26 mouse cellular contexts compared by ENCODE assay signal in the genomic region with DNA sequence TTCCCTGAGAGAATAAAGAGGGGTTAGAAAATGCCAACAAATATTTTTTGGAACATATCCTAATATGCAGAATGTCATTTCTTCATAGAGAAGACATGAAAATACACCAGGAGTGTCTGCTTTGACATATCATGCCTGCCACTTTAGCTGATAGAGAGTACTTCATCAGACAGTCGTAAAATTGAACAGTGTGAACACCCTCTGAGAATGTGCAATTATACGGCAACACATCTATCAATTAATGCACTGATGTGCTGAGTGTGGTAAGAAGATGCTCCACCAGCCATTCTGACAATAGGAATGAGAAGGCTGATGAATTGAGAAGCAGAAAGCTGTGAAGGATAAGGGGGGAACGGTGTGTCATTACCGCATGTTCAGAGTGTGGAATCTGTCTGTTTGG.
"Had no signal": no experiment of that assay in that cellular context is flagged by ENCODE, and none has a peak within 500 bp of the region (broad histone marks: within the 10 kb centered on the region; RNA-seq: fewer than 3 reads in every experiment).

No protein-coding gene starts in this region.

- H3K36me3 ChIP-seq: embryonic facial prominence, embryonic 10.5 days; embryonic facial prominence, embryonic 12.5 days; embryonic facial prominence, embryonic 13.5 days; embryonic facial prominence, embryonic 15.5 days; forebrain, embryonic 10.5 days; forebrain, embryonic 12.5 days; forebrain, embryonic 15.5 days; heart, embryonic 10.5 days had no signal

- H3K4me1 ChIP-seq: embryonic facial prominence, embryonic 10.5 days; embryonic facial prominence, embryonic 12.5 days; embryonic facial prominence, embryonic 13.5 days; embryonic facial prominence, embryonic 15.5 days; forebrain, embryonic 10.5 days; forebrain, embryonic 12.5 days; forebrain, embryonic 15.5 days; heart, embryonic 10.5 days had no signal

- H3K9ac ChIP-seq: embryonic facial prominence, embryonic 12.5 days; embryonic facial prominence, embryonic 13.5 days; embryonic facial prominence, embryonic 15.5 days; forebrain, embryonic 12.5 days; forebrain, embryonic 15.5 days had no signal

- H3K27ac ChIP-seq: embryonic facial prominence, embryonic 10.5 days; embryonic facial prominence, embryonic 12.5 days; embryonic facial prominence, embryonic 13.5 days; embryonic facial prominence, embryonic 15.5 days; forebrain, embryonic 10.5 days; forebrain, embryonic 12.5 days; forebrain, embryonic 15.5 days; gastrocnemius, adult 2 months; heart, adult 2 months; heart, embryonic 10.5 days had no signal

- H3K4me3 ChIP-seq: embryonic facial prominence, embryonic 10.5 days; embryonic facial prominence, embryonic 12.5 days; embryonic facial prominence, embryonic 13.5 days; embryonic facial prominence, embryonic 15.5 days; erythroblast, embryonic 14.5 days; forebrain, embryonic 10.5 days; forebrain, embryonic 12.5 days; forebrain, embryonic 15.5 days; gastrocnemius, adult 2 months; heart, adult 2 months; heart, embryonic 10.5 days had no signal

- DNase-seq: cerebellum, adult 2 months; cerebellum, adult 8-10 months; cerebellum, adult 9-10 months; cerebellum, adult 9-11 months; cerebellum, postnatal 10 days; cerebellum, postnatal 14 days; cerebellum, postnatal 25 days; cerebellum, postnatal 36 days; embryo, embryonic 11 days; gastrocnemius, adult 2 months; gastrocnemius, postnatal 10 days; gastrocnemius, postnatal 14 days; gastrocnemius, postnatal 25 days; gastrocnemius, postnatal 36 days; heart, adult 11 months; heart, adult 18-20 months; heart, adult 2 months had no signal

- H3K9me3 ChIP-seq: embryonic facial prominence, embryonic 10.5 days; embryonic facial prominence, embryonic 12.5 days; embryonic facial prominence, embryonic 13.5 days; embryonic facial prominence, embryonic 15.5 days; forebrain, embryonic 10.5 days; forebrain, embryonic 12.5 days; forebrain, embryonic 15.5 days; heart, embryonic 10.5 days had no signal

- ATAC-seq: forebrain, embryonic 15.5 days had no signal

- H3K4me2 ChIP-seq: embryonic facial prominence, embryonic 12.5 days; embryonic facial prominence, embryonic 13.5 days; embryonic facial prominence, embryonic 15.5 days; forebrain, embryonic 12.5 days; forebrain, embryonic 15.5 days had no signal

- H3K27me3 ChIP-seq: embryonic facial prominence, embryonic 12.5 days; embryonic facial prominence, embryonic 13.5 days; embryonic facial prominence, embryonic 15.5 days; forebrain, embryonic 12.5 days; forebrain, embryonic 15.5 days had no signal
